Mouse (Mus musculus): Measurements from ENCODE around the gene Nckap1. TPM values are rescaled to one million over a fixed set of nuclear protein-coding genes. Genes with fewer than 3 reads are reported as not detected.
"Not testable (repeated sequence)": the region's sequence is repeated elsewhere in the genome, so short reads cannot be mapped to it uniquely, and the experiment has no call there.

Gene Nckap1
- polyA plus RNA-seq, 1 experiment from 2014 or later, result 12.9 TPM

DNA sequence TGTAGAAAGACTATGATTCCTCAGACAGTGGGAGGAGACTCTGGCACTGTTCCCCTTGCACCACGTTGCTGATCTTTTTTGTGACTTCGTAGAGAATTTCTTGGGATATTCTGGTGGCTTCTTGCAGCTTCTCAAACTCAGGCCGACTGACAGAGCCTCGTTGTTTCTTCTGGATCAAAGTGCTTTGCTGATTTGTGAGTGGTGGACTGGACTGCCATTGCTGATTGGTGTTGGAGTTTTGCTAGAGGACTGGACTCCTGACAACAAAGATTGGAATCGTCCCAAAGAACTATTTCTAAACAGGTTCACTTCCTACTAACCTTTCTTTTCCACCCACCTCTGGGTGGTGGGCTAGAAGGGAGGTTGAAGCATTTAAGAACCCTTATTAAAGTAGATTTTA, 21.5 kb downstream of the Nckap1 start:
- Histone ChIP-seq H3K27me3 (no peaks in the 10 kb centered on the region), H3K4me2 (no peak overlapping the region), H3K9ac (no peak overlapping the region), H3K4me3 (replicated peaks) (no peak overlapping the region), H3K27ac (replicated peaks) (no peak overlapping the region), H3K9me3 (replicated peaks) (no peaks in the 10 kb centered on the region), H3K36me3 (replicated peaks) (no peaks in the 10 kb centered on the region), H3K4me1 (replicated peaks) (peaks cover 5% of the 10 kb centered on the region; the same call in 1 of the 2 replicates)
- WGBS (ENCODE audit: insufficient replicate concordance), result 70% methylated on average over 5 of the region's 5 CpGs
- ATAC-seq (ENCODE audit: insufficient read depth), result no peak

DNA sequence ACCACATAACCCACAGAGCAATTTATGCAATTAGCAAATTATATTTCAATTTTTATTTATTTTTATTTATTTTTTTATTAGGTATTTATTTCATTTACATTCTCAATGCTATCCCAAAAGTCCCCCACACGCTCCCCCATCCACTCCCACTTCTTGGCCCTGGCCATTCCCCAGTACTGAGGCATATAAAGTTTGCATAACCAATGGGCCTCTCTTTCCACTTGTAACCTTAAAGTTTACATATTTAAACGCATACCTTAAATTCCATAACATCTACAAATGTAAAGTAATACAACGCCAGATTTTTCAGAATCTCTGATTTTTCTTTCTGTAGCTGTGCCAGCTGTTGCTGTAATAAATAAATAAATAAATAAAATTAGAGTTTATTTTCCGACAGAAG, 26.7 kb downstream of the Nckap1 start:
- Histone ChIP-seq H3K4me1 (replicated peaks) (no peaks in the 10 kb centered on the region), H3K4me3 (replicated peaks) (no peak overlapping the region), H3K27me3 (no peaks in the 10 kb centered on the region), H3K9ac (no peak overlapping the region), H3K36me3 (replicated peaks) (peaks cover 25% of the 10 kb centered on the region), H3K4me2 (no peak overlapping the region), H3K27ac (replicated peaks) (no peak overlapping the region), H3K9me3 (replicated peaks) (no peaks in the 10 kb centered on the region)
- ATAC-seq (ENCODE audit: insufficient read depth), result no peak
- 71% methylated on average over 4 of the region's 4 CpGs for WGBS (ENCODE audit: insufficient replicate concordance)

DNA sequence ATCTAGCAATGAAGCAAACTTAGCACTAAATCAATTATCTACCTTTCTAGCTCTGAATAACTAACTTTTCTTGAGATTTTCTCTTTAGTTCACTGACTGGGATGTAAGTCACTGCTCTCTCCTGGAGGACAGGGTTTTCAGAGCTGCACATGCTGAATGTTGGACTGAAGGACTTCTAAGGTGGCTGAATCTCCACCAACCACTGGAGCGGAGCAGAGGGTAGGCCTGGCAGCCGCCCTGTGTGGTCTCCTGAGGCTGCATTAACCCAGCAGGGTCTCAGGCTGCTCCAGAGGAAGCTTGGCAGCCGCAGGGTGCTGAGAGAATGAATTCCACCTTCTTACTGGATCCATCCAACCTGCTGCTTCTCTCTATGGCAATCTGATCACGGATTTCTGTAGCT, 31.5 kb downstream of the Nckap1 start:
- H3K4me3 ChIP-seq (replicated peaks), result no peak overlapping the region
- H3K9ac ChIP-seq, result no peak overlapping the region
- no peak for ATAC-seq (ENCODE audit: insufficient read depth)
- no peaks in the 10 kb centered on the region for H3K4me1 ChIP-seq (replicated peaks)
- H3K36me3 ChIP-seq (replicated peaks), result peaks cover 32% of the 10 kb centered on the region
- no peaks in the 10 kb centered on the region for H3K27me3 ChIP-seq
- no peaks in the 10 kb centered on the region for H3K9me3 ChIP-seq (replicated peaks)
- H3K27ac ChIP-seq (replicated peaks), result no peak overlapping the region
- 85% methylated on average over 4 of the region's 4 CpGs for WGBS (ENCODE audit: insufficient replicate concordance)
- no peak overlapping the region for H3K4me2 ChIP-seq

DNA sequence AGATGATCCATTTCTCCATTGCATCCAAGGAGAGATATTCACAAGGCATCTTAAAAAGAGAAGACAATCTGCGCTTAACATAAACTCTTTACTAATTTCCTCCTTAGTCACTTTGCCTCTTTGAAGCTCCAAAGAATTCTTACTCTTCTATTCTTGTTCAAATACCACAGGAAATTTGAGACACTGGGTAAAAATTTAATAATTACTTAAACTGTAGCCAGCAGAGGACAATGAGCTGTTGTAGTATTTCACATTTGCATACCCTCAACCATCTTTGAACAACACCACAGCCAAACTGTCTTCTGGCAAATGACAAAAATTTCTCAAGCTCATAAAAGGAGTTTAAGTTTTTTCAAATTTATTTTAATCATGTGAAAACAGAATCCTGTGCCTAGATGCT, 33.3 kb downstream of the Nckap1 start:
- Histone ChIP-seq H3K36me3 (replicated peaks) (peaks cover 36% of the 10 kb centered on the region), H3K4me3 (replicated peaks) (no peak overlapping the region), H3K27me3 (no peaks in the 10 kb centered on the region), H3K4me2 (no peak overlapping the region), H3K4me1 (replicated peaks) (no peaks in the 10 kb centered on the region), H3K9ac (no peak overlapping the region), H3K9me3 (replicated peaks) (no peaks in the 10 kb centered on the region), H3K27ac (replicated peaks) (no peak overlapping the region)
- ATAC-seq (ENCODE audit: insufficient read depth), result no peak
- WGBS (ENCODE audit: insufficient replicate concordance), result 83% methylated on average over 1 of the region's 1 CpGs

DNA sequence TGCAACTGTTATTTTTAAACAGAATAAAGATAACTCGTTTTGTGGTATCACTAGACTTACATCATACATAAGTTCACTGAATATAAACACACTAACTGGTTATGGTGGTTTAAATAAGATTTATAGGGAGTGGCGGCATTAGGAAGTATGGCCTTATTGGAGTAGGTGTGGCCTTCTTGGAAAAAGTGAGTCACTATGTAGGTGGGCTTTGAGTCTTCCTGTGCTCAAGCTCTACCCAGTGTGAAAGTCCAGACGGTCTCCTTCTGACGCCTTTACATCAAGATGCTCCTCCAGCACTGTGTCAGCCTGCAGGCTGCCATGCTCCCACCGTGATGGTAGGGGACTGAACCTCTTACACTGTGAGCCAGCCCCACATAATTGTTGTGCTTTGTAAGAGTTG, 38.4 kb downstream of the Nckap1 start:
- ATAC-seq (ENCODE audit: insufficient read depth), result no peak
- Histone ChIP-seq H3K4me2 (no peak overlapping the region), H3K27me3 (no peaks in the 10 kb centered on the region)

DNA sequence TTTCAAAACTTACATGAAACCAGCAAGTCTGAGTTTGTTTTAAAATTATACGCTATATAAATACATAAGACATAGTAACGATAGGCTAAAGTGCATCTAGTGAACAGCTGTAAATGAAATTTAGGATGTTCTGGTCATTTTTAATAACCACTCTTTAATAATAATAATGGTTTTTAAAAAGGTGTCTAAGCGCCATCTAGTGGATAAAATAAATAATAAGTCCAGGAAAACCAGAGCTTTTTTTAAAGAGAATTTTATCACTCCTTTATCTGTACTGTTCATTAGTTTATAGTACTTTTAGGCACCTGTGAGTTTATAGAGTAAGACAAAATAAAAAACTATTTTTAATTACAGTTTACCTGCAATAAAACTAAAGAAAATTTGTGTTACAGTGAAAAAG, 44.0 kb downstream of the Nckap1 start:
- H3K4me2 ChIP-seq, result no peak overlapping the region
- ATAC-seq (ENCODE audit: insufficient read depth), result no peak
- H3K27ac ChIP-seq (replicated peaks), result no peak overlapping the region
- H3K27me3 ChIP-seq, result no peaks in the 10 kb centered on the region
- H3K9me3 ChIP-seq (replicated peaks), result no peaks in the 10 kb centered on the region
- no peak overlapping the region for H3K4me3 ChIP-seq (replicated peaks)
- H3K9ac ChIP-seq, result no peak overlapping the region
- H3K4me1 ChIP-seq (replicated peaks), result no peaks in the 10 kb centered on the region
- 48% methylated on average over 3 of the region's 3 CpGs for WGBS (ENCODE audit: insufficient replicate concordance)
- H3K36me3 ChIP-seq (replicated peaks), result peaks cover 39% of the 10 kb centered on the region

More for the DNA sequence above, 38.4 kb downstream of the Nckap1 start:
- Histone ChIP-seq H3K9ac (no peak overlapping the region), H3K4me1 (replicated peaks) (no peaks in the 10 kb centered on the region), H3K4me3 (replicated peaks) (no peak overlapping the region), H3K9me3 (replicated peaks) (no peaks in the 10 kb centered on the region), H3K36me3 (replicated peaks) (peaks cover 32% of the 10 kb centered on the region), H3K27ac (replicated peaks) (no peak overlapping the region)
- WGBS (ENCODE audit: insufficient replicate concordance), result 71% methylated on average over 5 of the region's 5 CpGs

DNA sequence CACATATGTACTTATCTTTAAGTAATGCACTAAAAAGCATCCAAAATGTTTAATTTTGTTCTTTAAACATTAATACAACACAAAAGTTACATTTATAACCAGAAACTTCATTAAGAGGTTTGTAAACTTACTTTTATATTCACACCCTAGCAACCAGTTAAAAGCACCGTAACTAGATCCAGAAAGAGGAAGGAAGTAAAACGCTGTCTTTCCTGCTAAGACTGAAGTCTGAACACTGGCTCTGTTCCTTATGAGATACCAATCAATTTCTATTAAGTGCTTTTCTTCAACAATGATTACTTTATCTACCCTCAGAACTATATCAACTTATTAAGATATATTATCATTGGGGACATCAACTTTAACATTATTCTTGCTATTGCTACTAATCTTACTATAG, 44.6 kb downstream of the Nckap1 start:
- ATAC-seq (ENCODE audit: insufficient read depth), result no peak
- Histone ChIP-seq H3K27me3 (no peaks in the 10 kb centered on the region), H3K36me3 (replicated peaks) (peaks cover 39% of the 10 kb centered on the region), H3K4me3 (replicated peaks) (no peak overlapping the region), H3K4me2 (no peak overlapping the region), H3K27ac (replicated peaks) (no peak overlapping the region), H3K9me3 (replicated peaks) (no peaks in the 10 kb centered on the region), H3K9ac (no peak overlapping the region), H3K4me1 (replicated peaks) (no peaks in the 10 kb centered on the region)
- WGBS (ENCODE audit: insufficient replicate concordance), result 59% methylated on average over 2 of the region's 2 CpGs

DNA sequence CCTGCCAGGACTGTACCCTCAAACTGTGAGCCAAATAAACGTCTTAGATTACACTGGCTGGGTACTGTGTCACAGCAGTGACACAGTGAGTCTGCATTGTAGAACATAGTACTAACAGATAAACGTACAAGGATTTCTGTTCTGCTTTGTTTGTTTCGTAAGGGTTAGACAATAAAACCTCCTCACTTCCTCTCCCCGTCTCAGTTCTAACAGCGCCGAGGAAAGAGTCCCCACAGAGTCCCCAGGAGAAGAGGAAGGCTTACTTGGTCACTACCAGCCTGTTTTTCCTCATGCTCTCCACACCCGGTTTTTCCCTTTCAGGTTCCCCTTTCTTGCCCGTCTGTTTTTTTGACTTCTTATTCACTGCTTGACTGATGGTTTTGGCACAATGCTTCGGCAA, 56.9 kb downstream of the Nckap1 start:
- Histone ChIP-seq H3K9ac (no peak overlapping the region), H3K4me2 (no peak overlapping the region), H3K4me3 (replicated peaks) (no peak overlapping the region), H3K27ac (replicated peaks) (no peak overlapping the region), H3K4me1 (replicated peaks) (no peaks in the 10 kb centered on the region), H3K9me3 (replicated peaks) (no peaks in the 10 kb centered on the region), H3K27me3 (no peaks in the 10 kb centered on the region), H3K36me3 (replicated peaks) (peaks cover 51% of the 10 kb centered on the region)
- WGBS (ENCODE audit: insufficient replicate concordance), result 51% methylated on average over 9 of the region's 9 CpGs
- no peak for ATAC-seq (ENCODE audit: insufficient read depth)

DNA sequence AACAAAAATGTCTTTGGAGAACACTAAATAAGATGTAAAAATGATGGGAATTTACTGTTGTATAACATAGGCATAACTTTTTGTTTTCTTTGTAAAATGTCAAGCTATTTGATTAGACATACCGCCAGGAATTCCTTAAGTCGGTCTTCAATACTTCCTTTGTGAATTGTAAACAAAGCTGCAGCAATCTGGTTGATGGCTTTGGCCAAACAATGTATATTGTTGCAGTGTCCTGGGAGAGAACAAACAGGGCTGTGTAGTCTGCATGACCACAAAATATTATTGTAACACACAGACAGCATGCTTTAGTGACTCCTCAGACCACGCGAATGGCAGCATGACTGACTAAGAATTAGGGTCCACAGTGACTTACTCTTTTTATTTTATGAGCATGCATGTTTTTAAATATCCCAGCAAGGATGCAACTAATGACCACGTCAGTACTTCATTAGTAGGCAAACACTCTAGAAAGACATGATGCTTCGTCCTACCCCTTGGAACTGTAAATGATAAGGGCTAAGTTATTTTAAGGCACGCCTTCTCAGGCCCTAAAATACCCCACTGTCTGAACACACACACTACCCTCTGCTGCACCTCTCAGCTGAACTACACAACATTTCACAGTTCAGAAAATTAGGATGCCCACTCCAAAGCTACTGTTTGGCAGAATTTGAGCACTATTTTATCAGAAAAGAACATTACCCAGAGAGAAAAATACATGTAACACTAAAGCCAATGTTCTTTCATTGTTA, 75.0 kb downstream of the Nckap1 start:
- Histone ChIP-seq H3K4me2 (no peak overlapping the region), H3K9me3 (replicated peaks) (no peaks in the 10 kb centered on the region), H3K4me1 (replicated peaks) (no peaks in the 10 kb centered on the region), H3K36me3 (replicated peaks) (peaks cover 45% of the 10 kb centered on the region), H3K9ac (no peak overlapping the region), H3K27me3 (no peaks in the 10 kb centered on the region), H3K4me3 (replicated peaks) (no peak overlapping the region), H3K27ac (replicated peaks) (no peak overlapping the region)
- no peak for ATAC-seq (ENCODE audit: insufficient read depth)
- WGBS (ENCODE audit: insufficient replicate concordance), result 70% methylated on average over 7 of the region's 7 CpGs

DNA sequence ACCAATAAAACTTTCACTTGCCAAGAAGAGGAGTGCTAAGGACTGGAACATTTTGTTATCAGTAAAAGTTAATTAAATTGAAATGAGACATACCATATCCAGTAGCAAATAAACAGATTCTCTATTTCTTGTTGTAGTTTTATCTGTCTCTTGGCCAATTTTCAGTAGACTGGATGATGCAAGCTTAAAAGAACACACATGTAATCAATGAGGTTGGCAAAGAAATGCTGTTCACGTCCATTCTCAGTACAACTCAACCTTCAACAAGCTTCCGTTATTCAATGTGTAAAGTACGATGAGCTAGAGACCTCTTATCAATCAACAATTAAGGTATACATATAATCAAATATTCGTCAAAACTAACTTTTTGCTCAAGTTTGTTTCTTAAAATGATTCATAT, 79.0 kb downstream of the Nckap1 start:
- Histone ChIP-seq H3K27me3 (no peaks in the 10 kb centered on the region), H3K4me3 (replicated peaks) (no peak overlapping the region), H3K9me3 (replicated peaks) (no peaks in the 10 kb centered on the region), H3K4me2 (no peak overlapping the region), H3K9ac (no peak overlapping the region), H3K4me1 (replicated peaks) (no peaks in the 10 kb centered on the region), H3K27ac (replicated peaks) (no peak overlapping the region), H3K36me3 (replicated peaks) (peaks cover 32% of the 10 kb centered on the region)
- ATAC-seq (ENCODE audit: insufficient read depth), result no peak
- WGBS (ENCODE audit: insufficient replicate concordance), result 80% methylated on average over 4 of the region's 4 CpGs

DNA sequence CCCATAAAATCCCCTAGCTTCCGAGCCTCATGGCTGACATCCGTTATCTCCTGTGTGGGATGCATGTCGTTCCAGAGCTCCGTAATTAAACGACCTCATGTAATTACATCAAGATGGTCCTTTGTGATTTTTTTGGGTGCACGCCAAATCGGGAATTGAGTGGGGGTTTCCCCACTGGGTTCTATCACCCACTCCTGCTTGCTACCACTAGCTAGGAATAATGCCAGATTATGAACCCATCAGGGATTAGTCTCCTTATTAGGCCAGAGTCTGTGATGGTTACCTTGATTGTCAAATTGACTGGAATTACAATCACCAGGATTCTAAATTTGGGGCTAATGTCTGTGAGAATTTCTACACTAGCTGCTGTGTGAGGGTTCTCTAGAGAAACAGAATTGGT, 85.9 kb downstream of the Nckap1 start:
- not testable (repeated sequence) for H3K4me2 ChIP-seq; H3K9me3 ChIP-seq (replicated peaks); H3K27ac ChIP-seq (replicated peaks); H3K9ac ChIP-seq; H3K36me3 ChIP-seq (replicated peaks); H3K4me3 ChIP-seq (replicated peaks); H3K27me3 ChIP-seq; ATAC-seq (ENCODE audit: insufficient read depth); H3K4me1 ChIP-seq (replicated peaks)
- WGBS (ENCODE audit: insufficient replicate concordance), result 73% methylated on average over 7 of the region's 7 CpGs

DNA sequence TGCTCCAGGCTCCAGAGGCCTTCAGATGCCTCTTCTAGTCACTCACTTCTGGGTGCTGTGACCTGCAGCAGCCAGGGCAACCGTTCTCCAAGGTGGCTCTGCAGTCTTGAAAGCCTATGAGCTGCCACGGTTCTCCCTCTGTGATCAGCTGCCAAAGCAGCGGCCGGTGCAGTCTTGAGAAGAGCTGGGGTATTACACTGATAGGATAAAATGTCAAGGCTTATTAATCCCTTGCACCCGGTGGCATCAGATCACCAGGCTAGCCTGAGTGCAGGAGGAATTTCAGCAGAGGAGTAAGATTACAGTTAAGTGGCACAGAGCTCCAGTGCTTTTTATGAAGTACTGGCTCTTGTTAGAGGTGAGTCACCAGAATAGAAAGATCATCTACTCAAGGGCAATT, 94.3 kb downstream of the Nckap1 start:
- Histone ChIP-seq H3K4me2 (no peak overlapping the region), H3K27me3 (no peaks in the 10 kb centered on the region), H3K36me3 (replicated peaks) (no peaks in the 10 kb centered on the region), H3K9ac (no peak overlapping the region), H3K9me3 (replicated peaks) (no peaks in the 10 kb centered on the region), H3K4me1 (replicated peaks) (no peaks in the 10 kb centered on the region), H3K27ac (replicated peaks) (no peak overlapping the region), H3K4me3 (replicated peaks) (no peak overlapping the region)
- no peak for ATAC-seq (ENCODE audit: insufficient read depth)
- 64% methylated on average over 5 of the region's 5 CpGs for whole genome bisulfite sequencing (ENCODE audit: insufficient replicate concordance)
